Mouse (Mus musculus) brain, embryonic 14.5 days (tissue): ENCODE measurements around the gene Stau1. TPM values are rescaled to one million over a fixed set of nuclear protein-coding genes. Genes with fewer than 3 reads are reported as not detected.
A peak's percentile ranks its signal among the peaks of the same experiment; 100 is the strongest.

Experiments used
- DNase-seq: peaks from one replicate; pipeline ENCODE4 v3.0.0-alpha.2; 2011; ENCODE audit warnings: low read depth
- CTCF ChIP-seq: fragments of 200-500 bp; IDR thresholded peaks from 2 replicates; pipeline ENCODE4 v1.5.1; 2012; ENCODE audit warnings: inconsistent platforms, mild to moderate bottlenecking, moderate library complexity, borderline replicate concordance; ENCODE audit not compliant: insufficient read depth, insufficient read length; ENCODE audit errors: extremely low read depth
- POLR2A ChIP-seq: fragments of 200-500 bp; IDR thresholded peaks from 2 replicates; pipeline ENCODE4 v1.6.1; 2012; ENCODE audit warnings: mild to moderate bottlenecking, inconsistent platforms, borderline replicate concordance; ENCODE audit not compliant: poor library complexity, insufficient read depth, insufficient read length, severe bottlenecking; ENCODE audit errors: extremely low read depth
- polyA plus RNA-seq: library from polyadenylated mRNA; depleted of rRNA; stranded (reverse); fragments of >200 nt; gene quantifications from 2 replicates; pipeline ENCODE4 v1.2.3, GENCODE M21; 2012

Gene Stau1
- polyA plus RNA-seq, 1 experiment: 81.9 TPM

DNA sequence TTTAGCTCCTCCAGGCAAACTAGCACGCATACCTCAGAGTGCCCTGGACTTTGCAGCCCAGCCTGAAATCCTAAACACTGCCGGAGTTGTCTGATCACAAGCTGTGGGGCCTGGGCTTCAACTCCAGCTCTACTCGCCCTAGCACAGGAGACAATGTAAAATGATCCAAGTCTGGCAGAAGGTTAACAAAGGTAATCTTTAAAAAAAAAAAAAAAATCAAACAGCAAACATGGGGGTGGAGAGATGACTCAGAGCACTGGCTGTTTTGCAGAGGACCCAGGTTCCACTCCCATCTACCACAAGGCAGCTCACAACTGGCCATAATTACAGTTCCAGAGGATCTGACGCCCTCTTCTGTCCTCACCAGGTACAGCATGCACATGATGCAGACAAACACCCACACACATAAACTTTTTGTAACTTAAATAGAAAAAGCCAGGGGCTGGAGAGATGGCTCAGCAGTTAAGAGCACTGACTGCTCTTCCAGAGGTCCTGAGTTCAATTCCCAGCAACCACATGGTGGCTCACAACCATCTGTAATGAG lies 12.7 kb downstream of the Stau1 start:
- TF ChIP-seq POLR2A (no peak), CTCF (no peak)
- no peak for DNase-seq

DNA sequence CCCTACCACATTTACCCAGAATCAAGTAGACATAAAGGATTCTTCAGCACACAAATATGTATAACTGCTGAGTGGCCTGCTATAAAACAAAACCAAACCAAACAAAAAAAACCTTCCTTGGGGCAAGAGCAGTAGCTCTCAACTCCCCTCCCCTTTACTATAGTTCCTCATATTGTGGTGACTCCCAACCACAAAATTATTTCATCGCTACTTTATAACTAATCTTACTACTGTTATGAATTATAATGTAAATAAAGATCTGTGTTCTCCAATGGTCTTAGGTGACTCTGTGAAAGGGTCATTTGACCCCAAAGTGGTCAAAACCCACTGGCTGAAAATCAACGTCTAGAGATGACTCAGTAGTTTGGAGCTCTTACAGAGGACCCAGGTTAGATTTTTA lies 15.9 kb downstream of the Stau1 start:
- DNase-seq: no peak

DNA sequence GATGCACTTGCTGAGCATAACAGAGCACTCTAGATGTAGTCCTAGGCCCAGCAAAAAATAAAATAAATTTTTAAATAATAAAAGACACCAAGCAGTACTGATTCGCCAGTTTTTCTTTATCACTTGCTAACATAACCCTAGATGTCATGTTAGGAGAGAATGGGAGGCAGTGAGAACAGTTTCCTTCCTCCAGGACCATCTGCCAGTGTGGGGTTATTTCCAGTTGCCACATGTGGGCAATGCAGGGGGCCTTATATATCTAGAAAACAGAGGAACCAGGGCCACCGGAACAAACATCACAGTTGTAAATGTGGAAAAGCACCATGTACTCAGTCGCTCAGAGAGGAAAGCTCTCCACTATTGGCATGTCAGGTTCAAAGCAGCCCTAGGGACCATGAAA lies 18.6 kb downstream of the Stau1 start:
- DNase-seq: no peak
- TF ChIP-seq CTCF (no peak), POLR2A (no peak)

More for the DNA sequence above, 15.9 kb downstream of the Stau1 start:
- TF ChIP-seq POLR2A (no peak), CTCF (no peak)

DNA sequence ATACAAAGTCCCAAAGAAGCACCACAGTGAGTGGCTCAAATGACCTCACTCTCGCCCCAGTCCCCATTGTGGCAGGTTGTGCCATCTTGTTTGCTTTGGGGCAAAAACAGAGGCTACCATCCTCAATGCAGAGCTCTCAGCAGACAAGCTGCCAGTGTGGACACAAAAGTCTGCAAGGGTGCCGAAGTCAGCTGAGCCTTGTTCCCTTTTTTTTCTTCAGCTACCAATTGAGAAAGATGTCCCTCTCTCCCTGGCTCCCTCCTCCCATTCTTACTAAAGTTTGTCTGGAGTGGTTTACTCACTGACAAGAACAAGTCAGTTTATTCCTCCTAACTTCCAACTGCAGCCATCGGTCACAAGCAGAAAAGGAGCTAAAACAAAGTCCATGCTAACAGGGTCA lies 19.7 kb downstream of the Stau1 start:
- no peak for TF ChIP-seq POLR2A
- no peak for TF ChIP-seq CTCF
- no peak for DNase-seq

DNA sequence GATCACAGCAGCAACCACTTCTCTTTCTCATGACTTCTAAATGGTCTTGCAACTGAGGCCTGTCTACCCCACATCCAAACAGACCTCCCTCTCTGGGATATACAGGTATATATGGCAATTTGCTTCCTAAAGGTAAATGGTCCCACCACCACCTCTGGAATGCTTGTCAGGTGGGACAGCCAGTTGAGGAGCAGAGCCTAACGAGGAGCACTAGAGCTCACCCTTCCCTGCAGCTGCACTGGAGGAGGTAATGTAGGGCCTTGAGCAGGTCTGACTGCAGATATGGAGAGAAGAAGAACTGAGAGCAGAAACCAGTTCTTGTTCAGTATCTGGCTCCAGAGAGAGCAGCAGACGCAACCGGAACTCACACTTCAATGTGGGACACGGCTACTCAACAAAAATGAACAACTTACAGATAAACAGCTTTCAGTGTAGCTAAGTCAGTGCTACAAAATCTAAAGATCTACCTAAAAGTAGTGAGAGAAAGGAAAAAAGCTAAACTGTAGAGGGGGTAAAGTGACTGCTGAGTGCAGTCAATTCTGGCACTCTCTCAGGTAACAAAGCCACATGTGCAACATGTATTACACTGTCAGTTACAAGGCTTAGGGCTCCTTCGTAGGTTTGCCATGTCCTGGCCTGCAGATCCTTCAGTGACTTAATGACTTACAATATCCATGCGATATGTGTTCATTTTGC lies 21.8 kb downstream of the Stau1 start:
- TF ChIP-seq CTCF (no peak), POLR2A (no peak)
- no peak for DNase-seq

DNA sequence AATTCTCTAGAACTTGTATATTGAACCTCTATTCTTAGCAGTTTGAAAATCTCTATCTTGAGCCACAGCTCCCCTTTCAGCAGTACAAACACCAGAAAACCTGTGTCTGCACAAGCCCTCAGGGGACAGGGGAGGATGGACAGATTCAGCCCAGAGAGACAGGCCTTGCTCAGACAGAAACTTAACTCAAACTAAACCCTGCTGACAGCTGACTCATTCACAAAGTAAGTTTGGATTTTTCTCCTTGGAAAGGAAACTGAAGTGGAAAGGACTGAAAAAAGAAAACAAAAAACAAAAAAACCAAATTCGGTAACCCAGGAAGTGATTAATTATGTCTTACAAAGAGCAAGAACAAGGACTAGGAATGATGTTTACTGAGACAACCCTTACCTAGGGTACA lies 22.9 kb downstream of the Stau1 start:
- no peak for DNase-seq
- TF ChIP-seq CTCF: no peak
- TF ChIP-seq POLR2A: no peak

DNA sequence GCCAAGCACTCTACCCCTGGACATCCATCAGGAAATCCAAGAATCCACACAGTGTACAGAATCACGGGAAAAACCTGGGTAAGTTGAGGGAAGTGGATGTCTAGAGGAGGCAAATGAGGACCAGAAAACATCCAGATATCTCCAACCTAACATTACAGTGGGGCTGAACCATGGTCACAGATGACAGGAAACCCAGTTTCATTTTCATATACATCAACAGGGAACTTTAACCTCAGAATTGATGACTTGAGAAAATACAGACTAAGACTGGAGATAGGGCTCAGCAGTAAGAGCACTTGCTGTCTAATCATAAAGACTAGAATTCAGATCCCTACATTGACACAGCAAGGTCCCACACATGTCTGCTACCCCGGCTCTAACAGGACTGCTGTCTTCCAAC lies 31.3 kb downstream of the Stau1 start:
- TF ChIP-seq POLR2A: no peak
- no peak for TF ChIP-seq CTCF
- DNase-seq: no peak

DNA sequence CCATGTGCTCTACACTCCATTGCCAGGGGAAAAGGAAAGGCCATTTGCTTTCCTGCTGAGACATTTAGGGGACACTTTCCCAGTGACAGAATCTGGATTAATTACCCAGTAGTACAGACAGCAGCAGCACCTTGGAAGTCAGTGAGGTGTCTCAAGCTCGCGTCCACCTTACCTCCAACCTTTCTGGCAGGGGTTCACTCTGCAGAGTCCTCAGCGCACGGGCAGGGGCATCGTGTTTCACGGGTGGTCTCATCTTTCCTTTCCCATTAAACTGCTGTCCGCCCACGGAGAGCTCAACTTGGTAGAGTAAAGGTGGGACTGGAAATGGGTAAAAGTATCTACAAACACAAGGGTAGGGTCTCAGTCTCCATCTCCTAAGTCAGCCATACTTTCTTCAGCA lies 32.8 kb downstream of the Stau1 start:
- no peak for TF ChIP-seq CTCF
- TF ChIP-seq POLR2A: no peak
- DNase-seq: no peak

DNA sequence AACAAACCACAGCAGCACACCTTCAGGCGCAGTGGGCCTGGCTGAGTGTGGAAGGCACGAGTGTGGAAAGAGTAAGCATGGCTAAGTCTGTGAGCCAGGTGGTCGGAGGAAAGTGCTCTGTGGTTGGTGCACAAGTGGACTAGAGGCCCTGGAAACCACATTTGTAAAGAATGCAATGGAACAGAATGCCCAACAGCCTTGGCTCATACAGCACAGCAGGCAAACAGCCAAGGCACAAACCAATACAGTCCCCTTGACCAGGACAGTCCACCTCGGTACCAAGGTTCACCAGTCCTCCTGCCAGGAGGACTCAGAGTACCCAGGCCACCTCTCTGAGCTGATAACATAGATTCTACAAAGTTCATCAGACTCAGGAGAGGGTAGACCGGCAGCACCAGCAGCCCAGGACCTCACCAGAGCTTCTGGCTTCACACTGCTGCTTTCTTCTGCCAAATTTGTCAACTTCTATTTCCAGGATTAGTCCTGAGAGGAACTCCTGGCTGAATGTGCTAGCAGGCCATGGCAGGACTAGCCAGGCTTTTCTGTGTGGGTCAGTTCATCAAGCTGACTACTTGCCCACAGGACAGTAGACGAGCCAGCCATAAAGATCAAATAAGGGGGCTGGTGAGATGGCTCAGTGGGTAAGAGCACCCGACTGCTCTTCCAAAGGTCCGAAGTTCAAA lies 35.3 kb downstream of the Stau1 start:
- no peak for DNase-seq

DNA sequence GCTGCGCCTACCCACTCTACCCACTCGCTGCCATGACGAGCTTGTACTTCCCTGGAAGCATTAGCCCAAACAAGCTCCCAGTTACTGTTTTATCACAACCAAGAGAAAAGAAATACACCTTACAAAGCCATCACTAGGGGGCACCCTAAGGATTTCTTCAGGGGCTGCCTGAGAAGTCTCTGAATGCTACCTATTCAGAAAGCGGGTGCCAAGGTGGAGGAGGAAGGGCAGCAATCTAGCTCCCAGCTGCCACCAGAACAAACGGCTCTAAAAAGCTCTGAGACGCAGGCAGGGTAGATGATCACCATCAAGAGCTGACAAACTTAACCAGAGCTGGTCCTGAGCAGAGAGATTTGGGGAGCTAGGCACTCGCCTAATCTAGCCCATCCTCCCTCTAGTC lies 39.3 kb downstream of the Stau1 start:
- peak; percentile 69 for DNase-seq
- TF ChIP-seq POLR2A (no peak), CTCF (peak; percentile 49; the same call in 1 of the 2 replicates)

More for the DNA sequence above, 35.3 kb downstream of the Stau1 start:
- TF ChIP-seq POLR2A: no peak
- no peak for TF ChIP-seq CTCF

DNA sequence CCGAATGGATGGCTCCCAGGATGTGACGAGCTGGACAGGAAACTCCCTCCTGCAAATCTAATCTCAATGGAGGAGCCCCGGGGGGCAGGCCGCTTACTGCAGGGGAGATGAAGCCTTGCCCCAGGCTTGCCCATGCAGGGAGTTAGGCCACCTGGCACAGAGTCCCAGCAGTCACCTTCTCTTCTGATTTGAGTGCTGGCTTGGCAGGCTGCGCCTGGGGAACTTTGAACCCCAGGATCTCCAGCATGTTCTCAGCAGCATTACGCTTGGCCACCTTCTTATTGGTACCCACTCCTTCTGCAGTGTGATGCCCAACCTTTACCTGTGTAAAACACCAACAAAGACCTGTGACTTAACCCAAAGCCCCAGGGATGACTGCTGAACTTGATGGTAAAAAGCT lies 43.9 kb downstream of the Stau1 start:
- no peak for TF ChIP-seq CTCF
- no peak for TF ChIP-seq POLR2A
- DNase-seq: no peak

DNA sequence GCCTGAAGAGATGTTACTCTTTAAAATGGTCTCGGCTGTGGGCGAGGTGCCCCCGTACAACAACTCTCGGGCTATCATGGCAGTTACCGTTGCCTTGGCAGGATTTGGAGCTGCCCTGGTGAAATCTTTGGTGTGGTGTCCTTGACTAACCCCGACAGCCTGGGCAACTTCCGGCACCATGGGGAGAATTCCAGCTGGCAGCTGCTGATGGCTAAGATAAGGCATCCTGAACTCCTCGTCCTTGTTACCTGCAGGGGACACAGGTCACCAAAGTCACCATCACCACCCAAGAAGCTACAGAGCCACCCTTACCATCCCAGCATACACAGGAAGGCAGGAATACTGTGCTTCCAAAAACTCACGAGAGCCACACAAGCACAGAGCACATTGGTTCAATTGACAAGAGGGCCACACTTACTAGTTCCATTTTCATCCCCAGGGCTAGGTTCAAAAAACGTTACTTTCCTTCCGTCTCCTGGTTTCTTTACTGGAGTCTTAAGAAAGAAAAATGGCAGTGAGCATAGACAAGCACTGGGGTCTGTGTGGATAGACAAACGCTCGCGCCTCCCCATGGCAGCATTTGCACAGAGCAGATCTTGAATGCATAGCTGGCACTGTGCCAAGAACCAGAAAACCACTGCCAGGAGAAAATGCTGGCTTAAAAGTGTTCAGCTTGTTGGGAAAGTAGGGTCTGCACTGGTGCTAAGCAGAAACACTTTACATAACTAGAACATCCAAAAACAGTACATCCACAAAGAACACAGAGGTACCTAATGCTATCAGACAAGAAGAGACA lies 45.0 kb downstream of the Stau1 start:
- DNase-seq: peak; percentile 90
- TF ChIP-seq CTCF (0 out of 2 replicates have a peak, but pooled peaks have one; percentile 3), POLR2A (no peak)

DNA sequence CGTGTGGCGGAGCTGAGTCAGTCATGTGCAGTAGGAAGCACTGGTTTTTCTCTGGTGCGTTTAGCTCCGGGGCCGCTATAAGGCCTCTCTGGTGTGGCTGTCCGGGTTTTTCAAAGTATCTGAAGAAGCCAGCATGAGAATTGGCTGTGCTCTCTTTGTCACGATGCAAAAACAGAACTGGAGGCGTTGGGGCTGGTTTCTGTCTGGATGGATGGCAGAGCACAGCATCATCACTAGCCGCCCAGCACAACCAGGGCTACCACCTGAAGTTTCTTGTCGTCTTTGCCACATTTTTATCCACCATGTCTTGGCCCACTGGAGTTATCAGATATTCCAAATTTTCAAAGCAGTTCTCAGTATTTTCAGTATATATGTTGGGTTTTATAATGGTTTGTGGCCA lies 47.2 kb downstream of the Stau1 start:
- TF ChIP-seq POLR2A: no peak
- no peak for TF ChIP-seq CTCF
- no peak for DNase-seq
